Mouse (Mus musculus) neural tube, embryonic 10.5 days (tissue): Measurements from ENCODE around the gene Grasp.

ENCODE experiments used
- DNase-seq: peaks from one replicate; pipeline ENCODE4 v3.0.0-alpha.2; 2017; ENCODE audit warnings: low spot score; ENCODE audit errors: extremely low spot score

Grasp gene

DNA sequence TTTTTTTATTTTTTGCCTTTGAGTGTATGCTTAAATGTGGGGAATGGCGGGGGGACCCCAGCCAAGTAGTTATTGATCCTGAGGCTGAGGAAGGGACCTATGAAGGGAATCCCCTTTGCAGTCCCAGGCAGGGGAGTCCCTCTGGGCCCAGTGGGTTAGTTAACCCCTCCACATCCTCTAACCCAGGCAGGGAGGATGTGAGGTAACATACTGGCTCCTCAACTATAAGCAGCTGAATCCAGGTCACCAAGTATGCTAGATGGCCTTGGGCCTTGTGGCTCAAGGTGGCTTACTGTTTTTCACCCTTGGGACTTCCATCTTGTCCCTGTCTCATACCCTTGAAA lies 23.1 kb downstream of the Grasp start:
- DNase-seq = no peak

DNA sequence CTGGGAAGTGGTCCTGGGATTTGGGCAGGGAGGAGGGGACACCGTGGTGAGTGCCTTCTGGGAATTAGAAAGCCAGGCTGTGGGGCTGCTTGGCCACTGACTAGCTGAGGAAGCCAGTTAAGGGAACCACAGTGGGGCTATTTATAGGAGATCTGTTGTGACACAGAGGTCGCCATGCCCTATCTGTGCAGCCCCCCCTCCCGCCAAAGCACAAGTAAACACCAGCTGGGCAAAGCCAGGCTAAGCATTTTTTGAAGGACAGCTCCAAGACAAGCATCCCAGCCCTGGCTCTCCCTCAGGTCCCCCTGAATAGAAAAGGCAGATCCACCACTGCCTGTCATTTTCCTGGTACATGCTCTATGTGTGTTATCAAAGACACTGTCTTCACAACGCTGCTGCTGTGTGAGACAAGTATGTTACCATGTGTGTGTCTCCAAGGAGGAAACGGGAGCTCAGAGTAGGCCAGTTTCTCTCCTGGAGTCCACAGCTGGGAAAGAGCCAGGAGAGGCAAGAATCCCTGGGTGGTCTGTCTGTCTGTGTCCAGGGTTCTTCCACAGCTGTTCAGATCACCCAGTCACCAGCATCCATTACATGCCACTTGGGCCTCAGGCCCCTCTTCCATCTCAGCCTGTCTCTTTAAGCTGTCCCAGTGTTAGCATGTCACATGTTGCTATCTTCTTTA lies 24.2 kb downstream of the Grasp start:
- DNase-seq = no peak

DNA sequence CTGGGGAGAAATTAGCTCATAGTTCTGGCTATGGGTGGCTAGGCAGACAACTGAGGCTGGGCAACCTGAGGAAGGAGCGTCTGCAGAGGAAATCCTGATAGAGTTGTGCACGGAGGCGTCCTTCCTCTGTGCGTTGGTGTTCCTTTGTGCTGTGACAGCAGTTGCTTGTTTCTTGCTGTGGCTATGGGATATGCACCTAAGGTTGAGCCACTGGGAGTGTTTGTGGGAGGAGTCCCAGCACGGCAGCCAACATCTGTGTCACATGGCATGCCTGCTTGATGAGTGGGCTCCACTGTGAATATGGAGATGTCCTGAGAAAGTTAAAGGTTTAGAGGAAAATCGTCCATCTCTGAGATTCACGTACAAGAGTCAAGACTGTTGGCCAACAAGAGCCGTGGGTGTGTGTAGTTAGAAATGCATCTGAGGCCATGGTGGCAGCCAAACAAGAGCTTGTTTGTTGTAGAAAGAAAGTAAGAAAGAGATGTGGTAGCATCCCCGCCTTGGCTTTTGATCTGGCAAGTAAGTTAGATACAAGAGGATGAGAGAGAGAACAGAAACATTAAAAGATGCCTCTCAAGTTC lies 26.3 kb downstream of the Grasp start:
- DNase-seq = no peak

DNA sequence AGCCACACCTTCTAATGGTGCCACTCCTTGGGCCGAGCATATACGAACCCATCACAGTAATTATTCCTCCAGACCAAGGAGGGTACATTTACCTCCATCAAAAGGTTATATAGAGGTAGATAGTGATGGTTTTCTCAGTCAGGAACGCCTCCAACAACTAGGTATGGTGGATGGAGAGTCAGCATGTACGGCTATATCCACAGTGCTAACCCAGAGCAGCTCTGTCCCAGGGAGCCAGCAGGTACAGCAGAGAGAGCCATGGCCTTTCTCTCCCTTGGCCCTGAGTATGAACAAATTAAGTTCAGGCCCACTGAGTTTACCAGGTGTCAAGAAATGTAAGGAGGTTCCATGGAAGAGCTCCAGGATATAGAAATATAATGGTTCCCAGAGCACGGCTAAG lies 27.9 kb downstream of the Grasp start:
- DNase-seq = no peak

DNA sequence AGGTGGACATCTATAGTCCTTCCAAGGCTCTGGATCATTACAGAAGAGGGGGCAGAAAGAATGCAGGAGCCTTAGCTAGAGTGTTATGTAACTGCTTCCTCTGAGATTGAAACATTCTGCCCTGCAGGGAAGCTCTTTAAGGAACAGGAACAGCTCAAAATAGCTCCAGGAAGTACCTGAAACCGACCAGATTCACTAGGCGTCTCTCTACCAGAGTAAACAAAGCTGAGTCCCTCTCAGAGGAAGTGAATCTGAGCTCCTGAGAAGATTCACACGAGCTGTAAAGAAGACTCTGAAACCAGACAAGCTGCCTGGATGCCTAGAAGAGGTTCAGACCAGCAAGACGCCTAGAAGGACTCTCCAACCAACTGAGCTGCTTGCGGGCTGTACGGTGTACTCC lies 28.6 kb downstream of the Grasp start:
- no peak for DNase-seq

DNA sequence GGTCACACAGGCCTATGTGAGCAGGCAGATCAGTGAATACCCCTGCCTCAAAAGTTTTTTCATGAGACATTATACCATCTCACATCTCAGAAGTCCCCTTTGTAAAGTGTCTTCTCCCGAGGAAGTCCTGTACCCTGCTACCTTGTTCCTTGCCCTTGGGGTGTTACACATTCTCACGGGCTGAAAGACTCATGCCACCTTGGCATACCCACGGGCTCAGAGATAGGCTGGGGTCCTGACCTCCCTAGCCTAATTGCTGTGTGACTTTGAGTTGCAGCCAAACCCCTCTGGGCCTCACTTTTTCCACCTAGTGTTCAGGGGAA lies 29.5 kb downstream of the Grasp start:
- DNase-seq = no peak

DNA sequence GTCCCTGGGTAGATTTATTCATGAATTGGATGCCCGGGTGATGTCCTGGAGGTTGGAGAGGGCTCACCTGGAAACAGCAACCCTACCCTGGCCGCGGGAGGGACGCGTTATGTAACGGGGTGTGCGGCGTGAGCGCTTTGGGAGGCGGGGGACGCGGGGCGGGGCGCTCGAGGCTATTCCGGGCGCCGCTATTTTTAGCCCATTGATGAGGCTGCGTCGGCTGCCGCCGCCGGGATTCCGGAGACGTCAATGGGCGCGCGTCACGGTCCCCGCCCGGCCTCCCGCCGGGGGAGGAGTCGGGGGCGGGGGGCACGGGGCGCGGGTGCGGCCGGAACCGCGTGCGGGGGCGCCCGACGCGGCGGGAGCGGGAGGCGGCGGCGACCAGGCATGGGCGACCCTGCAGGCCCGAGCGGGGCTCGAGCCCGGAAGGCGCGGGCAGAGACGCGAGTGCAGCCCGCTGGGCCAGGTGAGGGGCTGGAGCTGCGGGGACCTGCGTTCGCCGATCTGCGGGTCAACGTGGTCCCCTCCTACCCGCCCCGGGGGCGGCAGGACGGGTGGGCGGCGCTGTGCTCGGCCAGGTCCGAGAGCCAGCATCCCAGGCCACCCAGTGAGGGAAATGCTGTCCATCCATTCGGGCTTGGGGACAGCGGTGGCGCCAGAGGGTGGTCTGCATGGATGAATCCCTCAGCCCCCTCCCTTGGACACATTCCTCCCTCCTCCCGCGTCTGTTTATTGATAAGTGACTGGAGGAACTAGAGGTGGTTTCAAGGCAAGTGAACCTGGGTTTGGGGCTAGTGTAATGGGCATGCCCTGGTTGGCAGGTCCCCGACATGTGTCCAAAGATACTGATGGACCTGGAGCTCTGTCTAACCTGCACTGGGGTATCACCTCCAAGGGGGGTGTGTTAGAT lies 30.2 kb downstream of the Grasp start, which contains the start of gene Nr4a1:
Gene Nr4a1 (plus strand): TSS at position 384 of the 910 bp plus-strand sequence.
- DNase-seq = peak; percentile 72

DNA sequence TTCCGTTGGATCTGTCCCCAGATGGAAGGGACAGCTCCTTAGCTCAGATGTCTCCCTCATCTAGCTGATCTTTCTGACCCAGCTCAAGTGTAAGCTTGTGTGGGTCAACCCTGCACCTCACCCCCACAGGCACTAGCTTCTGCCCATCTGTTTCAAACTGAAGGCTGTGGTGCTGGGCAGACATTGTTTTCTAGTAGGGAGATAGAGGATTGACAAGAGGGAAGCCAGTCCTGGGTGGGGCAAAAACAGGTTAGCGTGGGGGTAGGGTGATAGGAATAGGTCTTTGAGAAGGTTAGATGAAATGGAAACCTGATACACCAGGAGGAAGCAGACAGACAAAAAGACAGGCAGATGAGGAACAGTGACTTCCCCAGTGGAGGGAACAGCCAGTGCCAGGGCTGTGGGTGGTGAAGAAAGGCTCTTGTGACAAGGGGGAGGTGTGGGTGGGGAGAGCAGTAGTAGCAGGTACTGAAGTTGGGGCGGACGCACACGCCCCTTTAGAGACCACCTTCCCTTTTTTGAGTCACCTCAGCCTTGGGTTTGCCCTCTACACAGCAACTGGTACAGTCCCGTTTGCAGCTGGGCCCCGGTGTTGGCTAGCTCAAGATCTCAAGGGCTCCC lies 32.0 kb downstream of the Grasp start:
- no peak for DNase-seq

DNA sequence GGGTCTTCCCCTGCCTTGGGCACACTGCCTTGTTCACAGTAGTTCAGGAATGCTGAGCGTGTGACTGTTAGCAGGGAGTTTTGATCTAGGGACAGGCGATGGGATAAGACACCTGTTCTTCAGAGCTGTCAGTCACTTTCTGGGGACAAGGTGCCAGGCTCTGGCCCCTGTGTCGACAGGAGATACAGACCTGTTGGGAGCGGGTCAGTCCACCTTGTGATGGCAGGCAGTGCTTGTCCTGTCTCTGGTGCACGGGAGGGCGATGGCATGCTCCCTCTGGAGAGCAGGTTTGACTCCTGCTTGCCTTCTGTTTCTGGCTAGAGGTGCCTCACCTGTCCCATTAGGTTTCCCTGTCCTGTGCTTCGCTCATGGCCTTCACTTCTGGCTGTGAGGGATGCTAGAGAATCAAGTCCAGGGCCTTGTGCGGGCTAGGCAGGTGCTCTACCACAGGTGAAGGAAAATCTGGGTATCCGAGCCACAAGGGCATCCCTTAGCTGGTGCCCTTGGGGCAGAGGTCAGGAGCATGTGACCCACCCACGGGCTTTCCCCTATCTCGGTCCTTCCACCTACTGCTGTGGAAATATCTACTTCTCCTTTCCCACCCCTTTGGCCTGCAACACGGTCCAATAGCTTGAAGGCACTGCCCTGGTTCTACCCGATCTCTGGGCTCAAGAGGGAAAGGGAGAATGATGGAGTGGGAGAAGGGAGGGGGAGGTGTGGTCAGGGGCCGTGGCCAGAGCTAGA lies 32.6 kb downstream of the Grasp start:
- no peak for DNase-seq

DNA sequence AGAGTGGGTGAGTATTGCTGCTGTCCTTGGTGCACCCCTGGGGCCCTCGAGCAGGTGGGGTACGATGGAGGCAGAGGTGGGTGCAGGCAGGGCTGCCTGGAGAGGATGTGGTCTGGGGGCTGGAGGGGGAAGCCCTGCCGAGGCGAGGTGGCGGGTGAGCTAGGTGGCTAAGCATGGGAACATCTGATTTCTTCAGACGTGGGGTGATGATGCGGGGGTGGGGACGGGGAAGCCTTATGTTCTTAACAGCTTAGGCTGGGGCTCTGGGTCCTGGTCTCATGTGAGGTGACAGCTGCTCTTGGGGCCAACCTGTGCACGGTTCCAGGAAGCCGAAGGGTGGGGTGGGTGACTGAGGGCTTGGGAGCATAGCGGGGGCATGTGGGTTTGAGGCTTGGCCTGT lies 34.4 kb downstream of the Grasp start:
- no peak for DNase-seq

DNA sequence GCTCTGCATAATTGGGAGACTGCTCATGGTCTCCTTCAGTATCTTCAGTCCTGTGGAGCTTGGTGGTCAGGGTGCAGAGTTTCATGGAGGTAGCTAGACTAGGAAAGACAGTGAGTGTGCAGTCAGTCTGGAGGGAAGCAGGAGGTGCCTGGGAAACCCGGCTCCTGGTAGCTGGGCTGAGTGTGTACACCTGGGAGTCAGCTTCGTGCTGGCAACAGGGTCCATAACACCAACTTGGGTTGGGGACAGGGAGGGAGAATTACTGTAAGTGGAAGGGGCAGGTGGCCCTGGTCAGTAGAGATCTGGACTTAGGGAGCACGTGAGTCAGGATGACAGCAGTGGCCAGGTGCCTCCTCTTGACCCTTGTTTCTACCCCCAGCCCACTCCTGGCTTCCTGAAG lies 35.9 kb downstream of the Grasp start:
- DNase-seq = no peak

DNA sequence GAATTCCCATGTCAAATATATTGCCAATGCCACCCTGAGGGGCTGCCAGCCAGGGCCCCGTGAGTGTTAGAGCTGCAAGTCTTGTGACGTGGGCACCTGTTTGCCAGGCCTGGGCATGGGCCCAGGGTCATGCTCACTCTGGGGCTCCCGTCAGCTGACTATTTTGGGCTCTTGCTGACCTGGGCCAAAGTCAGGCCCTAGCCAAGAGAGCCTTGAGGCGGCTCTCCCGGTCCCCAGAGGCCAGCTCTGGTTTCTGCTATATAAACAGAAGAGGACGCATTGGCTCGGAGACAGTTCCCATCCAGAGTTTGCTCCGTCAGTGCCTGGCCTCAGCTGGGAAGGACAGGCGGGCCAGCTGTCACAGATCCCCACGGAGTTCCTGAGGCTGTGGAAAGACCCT lies 36.4 kb downstream of the Grasp start:
- no peak for DNase-seq

DNA sequence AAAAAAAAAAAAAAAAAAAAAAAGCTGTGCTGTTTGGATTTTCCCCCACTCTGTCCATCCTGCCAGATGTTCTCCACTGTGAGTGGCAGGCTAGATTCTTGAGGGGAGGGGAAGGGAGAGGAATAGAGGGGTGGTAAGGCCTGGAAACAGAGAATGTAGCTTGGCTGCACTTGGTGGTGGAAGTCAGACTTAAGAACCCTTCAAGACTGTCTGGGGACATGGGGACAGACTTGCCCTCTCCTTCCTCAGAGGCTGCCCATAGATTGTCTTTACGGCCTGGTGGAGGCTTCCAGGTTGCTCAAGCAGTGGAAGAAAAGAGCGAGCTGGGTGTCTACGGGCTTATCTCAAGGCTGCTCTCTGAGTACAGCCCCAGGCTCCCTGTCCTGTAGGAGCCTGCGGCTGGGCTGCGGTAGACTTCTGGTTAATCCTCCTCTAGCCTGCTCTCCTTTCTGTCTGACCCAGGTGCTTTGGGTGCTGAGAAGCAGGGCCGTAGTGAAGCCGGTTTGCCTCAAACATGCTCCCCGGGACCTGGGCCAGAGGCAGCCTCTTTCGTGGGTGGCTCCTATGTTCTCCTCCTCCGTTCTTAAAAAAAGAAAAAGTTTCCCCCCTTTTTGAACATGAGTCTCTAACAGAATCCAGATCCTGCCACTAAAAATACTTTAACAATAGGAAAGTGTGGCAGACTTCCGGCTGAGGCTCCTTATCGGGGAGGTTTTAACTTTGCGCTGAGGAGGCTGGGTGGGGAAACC lies 37.1 kb downstream of the Grasp start:
- DNase-seq = no peak

DNA sequence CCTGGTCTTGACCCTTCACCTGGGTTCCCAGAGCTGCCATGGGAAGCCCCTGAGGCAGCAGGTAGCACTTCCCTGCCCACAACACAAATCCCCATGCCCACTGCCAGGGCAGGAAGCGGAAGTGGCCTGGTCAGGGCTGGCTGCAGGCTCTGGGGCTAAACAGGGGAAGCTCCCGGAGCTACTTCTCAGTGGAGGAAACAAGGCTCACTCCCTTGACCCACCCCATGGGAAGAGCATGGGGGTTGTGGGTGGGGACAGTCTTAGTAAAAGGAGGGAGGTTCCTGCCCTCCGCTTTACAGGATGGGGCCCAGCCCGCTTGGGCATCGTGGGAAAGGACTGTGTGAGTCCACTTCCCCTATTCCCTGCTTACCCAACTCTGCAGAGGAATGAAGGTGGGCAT lies 38.5 kb downstream of the Grasp start:
- DNase-seq = no peak

DNA sequence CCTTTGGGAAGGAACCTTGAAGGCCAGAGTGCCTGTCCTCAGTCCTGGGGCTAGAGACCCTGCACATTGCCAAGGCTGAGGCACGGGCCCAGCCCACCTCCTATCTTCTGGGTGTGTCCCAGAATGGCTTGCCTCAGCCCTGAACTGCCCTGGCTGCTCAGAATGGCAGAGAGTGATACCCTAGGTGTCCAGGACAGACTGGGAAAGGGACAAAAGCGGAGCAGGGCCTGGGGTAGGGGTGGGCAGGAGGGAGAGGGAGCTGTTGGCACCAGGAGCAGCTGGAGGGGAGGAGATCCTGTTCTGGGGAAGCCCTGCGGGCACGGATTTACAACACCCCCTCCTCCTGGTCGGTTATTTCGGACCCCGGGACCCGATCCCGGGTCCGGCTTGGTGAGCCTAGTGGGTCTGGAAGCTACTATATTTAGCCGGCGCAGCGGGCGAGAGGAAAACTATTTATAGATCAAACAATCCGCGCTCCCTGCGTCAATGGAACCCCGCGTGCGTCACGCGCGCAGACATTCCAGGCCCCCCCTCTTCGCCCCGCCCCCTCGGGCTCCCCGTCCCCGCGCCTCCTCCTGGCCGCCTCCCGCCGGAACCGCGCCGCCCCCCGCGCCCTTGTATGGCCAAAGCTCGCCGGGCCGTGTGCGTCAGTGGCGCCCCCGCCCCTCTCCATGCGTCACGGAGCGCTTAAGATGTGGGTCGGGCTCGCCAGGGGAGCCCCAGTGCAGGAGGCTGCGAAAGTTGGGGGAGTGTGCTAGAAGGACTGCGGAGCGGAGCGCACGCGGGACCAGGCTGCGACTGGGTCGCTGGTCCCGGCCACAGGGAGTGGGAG lies 42.4 kb downstream of the Grasp start:
- DNase-seq = peak; percentile 76

DNA sequence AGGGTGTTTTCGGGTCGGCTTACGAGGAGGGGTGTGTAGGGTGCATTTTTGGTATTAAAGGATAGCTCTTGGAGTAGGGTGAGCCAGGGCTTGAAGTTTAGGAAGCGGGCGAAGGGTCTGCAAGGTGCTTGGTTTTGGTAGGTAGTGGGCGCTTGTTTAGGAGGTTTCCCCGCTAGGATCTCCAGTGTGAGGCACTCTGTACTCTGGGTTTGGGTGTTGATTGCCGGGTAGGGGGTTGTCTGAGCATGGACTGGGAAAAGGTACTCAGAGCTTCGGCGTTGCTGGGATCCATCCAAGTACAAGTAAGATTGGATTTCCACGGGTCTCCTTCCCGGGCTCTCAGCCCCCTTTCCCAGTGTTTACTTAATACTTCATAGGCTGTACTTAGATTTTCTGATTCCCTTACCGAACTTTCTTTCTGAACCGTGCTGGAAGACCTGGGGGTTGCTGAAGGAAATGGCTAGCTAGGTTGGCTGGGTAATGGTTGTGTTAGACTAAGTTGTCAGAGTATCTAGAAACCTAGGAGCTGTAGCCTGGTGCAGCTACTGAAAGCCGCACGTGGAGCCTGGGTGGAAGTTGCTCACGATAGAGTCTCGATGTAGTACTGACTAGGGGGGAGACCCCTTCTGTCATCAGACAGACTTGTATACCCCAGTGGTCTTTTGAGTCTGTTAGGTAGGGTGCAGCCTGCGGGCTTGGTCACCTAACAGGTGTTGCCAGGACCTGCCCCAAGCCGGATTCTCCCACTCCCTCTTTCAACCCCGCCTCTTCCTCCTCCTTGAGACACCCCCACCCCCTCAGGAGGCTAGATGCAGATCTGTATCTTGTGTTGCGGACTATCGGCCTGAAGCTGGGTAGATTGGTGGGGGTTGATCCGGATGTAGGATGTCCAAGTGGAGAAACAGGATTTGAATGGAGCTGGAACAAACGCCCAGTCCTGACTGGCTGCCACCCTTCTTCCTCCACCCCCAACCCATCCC lies 43.4 kb downstream of the Grasp start:
- DNase-seq = no peak

DNA sequence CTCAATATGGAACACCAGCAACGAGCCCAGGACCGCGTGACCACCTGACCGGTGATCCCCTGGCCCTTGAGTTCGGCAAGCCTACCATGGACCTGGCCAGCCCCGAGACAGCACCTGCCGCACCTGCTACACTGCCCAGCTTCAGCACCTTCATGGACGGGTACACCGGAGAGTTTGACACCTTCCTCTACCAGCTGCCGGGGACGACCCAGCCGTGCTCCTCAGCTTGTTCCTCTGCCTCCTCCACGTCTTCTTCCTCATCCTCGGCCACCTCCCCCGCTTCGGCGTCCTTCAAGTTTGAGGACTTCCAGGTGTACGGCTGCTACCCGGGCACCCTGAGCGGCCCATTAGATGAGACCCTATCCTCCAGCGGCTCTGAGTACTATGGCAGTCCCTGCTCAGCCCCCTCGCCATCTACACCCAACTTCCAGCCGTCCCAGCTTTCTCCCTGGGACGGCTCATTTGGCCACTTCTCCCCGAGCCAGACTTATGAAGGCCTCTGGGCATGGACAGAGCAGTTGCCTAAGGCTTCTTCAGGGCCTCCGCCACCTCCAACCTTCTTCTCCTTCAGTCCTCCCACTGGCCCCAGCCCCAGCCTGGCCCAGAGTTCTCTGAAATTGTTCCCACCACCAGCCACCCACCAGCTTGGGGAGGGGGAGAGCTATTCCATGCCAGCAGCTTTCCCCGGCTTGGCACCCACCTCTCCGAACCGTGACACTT lies 46.3 kb downstream of the Grasp start:
- DNase-seq = no peak

DNA sequence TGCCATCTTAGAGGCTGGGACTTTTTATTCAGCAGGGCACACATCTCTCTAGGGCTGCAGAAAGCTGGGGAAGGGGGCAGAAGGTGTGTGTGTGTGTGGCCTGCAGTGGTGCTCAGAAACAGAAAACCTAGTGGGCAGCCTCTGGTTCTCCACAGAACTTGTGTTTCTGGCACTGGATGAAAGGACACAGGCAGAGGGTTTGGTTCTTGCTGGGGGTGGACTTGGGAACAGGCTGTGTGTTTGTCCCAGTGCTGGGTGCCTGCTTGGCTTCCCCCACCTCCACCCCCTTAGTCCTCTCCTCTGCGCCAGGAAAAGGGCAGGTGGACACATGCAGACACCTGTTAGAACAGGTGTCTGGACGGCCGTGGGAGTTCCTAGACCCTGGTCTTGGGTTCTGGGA lies 47.1 kb downstream of the Grasp start:
- no peak for DNase-seq
